Mouse (Mus musculus) heart, postnatal 0 days (tissue): ENCODE data around the gene Kctd2.

Experiments
- CTCF ChIP-seq: IDR thresholded peaks from 2 replicates; pipeline ENCODE4 v1.5.1; 2016; ENCODE audit warnings: antibody characterized with exemption, control low read depth, low read depth
- EP300 ChIP-seq: IDR thresholded peaks from 2 replicates; pipeline ENCODE4 v1.6.1; 2016; ENCODE audit warnings: antibody characterized with exemption, low read depth

- TF ChIP-seq EP300 (no peak), CTCF (no peak)
Measured at GRCm38 (mm10) chr11:115441417-115441816, 21.5 kb downstream of the Kctd2 start.
